Mouse (Mus musculus) inflammation-experienced regulatory T-cells (primary cell): ENCODE data around the gene Elmod1. TPM values are rescaled to one million over a fixed set of nuclear protein-coding genes. Genes with fewer than 3 reads are reported as not detected.

ENCODE experiments used
- polyA plus RNA-seq, 2 experiments: library from polyadenylated mRNA; unstranded; fragments of 100-300 nt; shearing (Covaris generic); gene quantifications; one replicate each; pipeline ENCODE4 v1.2.1; 2017

Gene Elmod1
- polyA plus RNA-seq = under 1 TPM; 0.45 to 0.71 TPM

DNA sequence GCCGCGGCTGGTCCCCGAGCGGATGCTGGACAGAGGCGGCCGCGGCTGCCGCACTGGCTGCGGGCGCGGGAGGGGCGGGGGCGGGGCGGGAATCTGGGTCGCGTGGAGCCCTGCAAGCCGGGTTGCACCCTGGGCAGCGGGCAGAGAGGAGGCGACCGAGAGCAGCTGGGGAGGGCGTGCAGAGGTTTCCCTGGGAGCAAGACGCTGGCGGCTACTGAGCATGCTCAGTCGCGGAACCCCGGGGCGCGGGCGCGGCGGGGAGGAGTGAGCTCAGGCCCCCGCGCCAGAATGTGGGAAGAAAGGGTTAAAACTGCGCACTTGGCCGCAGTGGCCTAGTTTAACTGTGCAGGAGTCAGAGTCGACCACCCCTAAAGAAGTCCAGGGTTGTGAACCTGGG is at the start of gene Elmod1:
TSS of gene Elmod1 (minus strand) at position 180 of the 397 bp plus-strand sequence.

Other genes with a start within 250 kb of the Elmod1 start
- 10 to 100 TPM; 10.8 to 11.9 TPM for gene Slc35f2, start 203.8 kb downstream of the Elmod1 start, polyA plus RNA-seq
- not detected for gene Sln, start 125.1 kb downstream of the Elmod1 start, polyA plus RNA-seq
- not detected for gene Tnfaip8l3, start 93.1 kb upstream of the Elmod1 start, polyA plus RNA-seq